Mouse (Mus musculus): ENCODE results near the gene Tulp2.
"Not testable (repeated sequence)": the region's sequence is repeated elsewhere in the genome, so short reads cannot be mapped to it uniquely, and the experiment has no call there.

Gene Tulp2

DNA sequence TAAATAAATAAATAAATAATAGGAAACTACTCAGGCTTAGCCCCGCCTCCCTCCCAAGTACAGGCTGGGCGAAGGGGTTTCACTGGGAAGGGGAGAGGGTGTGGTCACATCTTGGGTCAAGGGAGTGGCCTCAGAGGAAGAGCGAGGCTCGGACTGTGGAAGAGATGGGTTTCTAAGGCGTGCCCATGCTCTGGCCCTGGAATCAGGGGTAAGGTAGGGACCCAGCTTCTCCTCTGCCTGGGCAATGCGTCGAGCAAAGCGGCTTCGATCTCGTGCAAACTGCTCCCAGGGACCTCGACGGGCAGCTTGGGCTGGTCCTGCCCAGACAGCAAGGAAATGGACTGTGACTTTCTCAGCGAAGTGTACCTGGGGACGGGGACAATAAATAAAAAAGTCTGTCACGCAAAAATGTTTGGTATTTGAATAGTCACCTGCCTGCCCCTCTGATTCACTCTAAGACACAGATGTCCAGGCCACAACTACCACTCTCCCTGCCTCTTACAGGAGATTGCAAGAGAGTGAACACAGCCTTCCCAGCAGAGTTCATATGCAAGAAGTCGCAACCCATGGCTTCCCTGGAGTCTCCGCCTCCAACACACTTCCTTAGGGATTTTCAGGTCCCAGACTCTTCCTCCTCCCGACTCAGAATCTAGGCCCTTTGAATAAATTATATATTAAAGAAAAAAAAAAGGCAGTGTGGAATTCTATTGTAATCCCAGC is 41.4 kb downstream of the Tulp2 start:
- DNase-seq (ENCODE audit: low spot score), result no peak

DNA sequence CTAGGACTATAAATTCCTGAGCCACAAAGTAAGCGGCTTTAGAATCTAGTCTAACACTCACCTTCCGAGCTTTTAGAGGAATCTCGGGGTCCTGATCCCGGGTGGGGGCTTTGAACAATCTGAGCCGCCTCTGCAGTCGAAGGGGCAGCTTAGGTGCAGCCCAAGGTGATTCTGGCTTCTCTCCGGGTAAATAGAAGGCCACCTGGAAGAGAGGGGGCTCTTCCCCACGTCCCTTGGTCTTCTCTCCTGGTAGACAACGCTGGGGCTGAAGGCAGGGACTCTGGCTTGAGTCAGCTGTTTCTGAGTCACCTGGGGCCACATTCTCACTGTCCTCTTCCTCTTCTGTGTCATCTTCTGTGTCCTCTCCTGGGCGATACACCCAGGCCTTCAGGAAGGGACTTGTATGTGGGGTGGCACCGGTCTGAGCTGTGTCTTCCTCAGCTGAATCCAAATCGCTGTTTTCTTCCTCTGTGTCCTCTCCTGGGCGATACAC is 42.0 kb downstream of the Tulp2 start:
- DNase-seq (ENCODE audit: low spot score), result no peak

DNA sequence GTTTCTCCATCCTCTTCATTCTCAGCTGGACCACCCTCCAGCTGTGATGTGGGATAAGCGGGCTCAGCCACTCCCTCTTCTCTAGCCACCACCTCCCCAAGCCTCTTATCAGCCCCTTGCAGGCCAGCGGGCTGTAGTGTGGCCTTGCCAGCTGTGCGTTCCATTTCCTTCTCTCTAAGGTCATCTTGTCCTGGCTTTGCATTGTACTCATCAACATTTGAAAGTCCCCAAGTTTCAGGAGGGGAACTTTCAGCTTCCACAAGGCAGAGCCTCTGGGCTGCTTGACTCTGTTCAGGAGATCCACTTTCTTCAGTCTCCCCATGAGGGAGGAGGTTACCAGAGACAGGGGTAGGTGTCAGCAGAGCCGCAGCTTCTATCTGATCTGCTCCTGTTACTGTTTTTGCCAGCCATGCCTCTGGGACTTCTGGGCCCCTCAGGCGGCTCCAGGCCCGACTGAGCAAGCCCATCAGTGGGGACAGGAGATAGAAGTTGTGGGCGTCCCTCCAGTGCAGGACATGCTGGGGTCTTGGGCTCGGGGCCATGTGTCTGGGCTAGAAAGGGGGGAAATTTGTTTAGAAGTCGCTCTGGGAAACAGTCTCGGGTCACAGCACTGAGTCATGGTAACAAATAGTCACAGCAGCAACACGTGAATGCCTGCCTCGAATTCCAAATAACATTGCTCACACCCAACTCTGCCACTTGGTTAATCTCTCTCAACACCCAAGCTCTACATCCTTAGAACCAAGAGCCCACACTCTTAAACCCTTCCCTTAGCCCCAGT is 43.4 kb downstream of the Tulp2 start:
- peak; percentile 47 for DNase-seq (ENCODE audit: low spot score)

DNA sequence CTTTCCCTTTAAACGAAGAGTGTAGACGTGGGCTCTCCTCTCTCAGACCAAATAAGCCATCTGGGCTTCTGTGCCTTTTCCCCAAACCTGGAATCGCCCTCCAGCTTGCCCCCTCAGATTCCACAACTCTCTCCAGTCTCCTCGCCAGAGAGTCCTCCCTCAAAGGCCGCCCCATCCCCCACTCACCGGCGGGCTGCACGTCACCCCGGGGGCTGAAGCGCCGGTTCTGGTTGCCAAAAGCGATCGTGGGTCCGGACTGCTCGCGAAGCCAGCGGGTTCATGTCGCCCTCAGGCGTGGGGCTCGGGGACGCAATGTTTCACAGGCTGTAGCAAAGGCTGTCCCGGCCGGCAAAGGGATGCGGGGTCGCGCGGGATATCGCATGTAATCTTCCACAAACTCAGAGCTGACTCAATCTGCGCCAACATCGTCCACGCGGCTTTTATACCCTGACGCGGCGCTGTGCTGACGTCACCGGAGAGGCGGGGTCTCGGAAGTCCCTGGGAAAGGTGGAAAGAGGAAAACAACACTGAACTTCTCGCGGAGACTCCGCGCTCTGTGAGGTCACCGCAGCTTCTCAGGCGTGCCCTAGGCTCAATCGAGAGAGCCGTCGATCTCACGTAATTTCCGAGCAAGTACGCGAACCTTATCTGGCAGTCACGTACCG is 44.3 kb downstream of the Tulp2 start, which contains the start of the genes Ppp1r15a and Plekha4:
Gene Ppp1r15a, minus strand, starts transcription at position 460 of the 665 bp plus-strand sequence.
Gene Plekha4, plus strand, starts transcription at position 522 of the 665 bp plus-strand sequence.
- DNase-seq (ENCODE audit: low spot score), result peak; percentile 93

DNA sequence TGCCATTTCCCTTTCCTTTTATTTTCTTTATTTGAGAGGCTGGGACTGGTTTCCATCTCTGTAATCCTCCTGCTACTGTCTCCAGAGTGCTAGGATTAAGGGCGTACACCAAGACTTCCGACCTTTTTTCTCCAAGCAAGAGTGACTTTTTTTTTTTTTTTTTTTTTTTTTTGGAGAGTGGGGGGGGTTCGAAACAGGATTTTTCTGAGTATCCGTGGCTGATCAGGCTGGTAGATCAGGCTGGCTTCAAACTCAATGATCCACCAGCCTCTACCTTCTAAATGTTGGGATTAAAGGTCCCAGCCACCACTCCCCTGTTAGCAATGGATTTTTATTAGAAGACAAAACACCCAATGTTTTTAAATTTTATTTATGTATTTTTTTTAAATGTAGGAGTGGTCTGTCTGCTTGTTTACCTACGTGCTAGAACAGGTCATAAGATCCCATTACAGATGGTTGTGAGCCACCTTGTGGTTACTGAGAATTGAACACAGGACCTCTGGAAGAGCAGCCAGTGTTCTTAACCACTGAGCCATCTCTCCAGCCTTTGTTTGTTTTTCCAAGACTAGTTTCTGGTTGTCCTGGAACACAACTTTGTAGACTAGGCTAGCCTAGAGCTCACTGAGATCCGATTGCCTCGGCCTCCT is 44.9 kb downstream of the Tulp2 start:
- peak; percentile 53 for DNase-seq (ENCODE audit: low spot score)

DNA sequence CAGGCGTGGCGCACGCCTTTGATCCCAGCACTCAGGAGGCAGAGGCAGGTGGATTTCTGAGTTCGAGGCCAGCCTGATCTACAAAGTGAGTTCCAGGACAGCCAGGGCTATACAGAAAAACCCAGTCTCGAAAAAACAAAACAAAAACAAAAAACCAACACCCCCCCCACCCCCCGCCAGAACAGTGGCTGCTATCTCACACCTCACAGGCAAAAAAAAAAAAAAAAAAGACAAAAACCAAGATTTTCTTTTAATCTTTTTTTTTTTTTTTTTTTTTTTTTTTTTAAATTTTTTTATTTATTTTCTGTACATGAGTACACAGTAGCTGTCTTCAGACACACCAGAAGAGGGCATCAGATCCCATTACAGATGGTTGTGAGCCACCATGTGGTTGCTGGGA is 45.5 kb downstream of the Tulp2 start:
- not testable (repeated sequence) for DNase-seq (ENCODE audit: low spot score)

DNA sequence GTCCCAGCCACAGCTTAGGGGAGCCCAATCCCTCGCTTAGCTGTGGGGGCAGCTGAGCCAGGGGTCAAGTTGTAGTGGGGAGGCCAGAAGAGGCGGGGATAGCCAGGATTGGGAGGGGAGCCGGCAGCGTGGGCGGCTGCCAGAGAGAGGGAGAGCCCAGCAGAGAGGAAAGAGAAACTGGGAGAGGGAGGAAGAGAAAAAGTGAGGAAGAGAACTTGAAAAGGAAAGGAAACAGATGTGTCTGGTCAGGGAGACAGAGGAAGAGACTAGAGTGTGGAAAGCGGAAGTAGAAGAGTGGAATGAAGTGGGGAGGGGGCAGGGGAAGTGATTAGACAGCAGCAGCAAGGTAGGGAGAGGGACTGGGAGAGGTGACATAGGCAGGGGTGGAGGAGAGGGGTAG is 47.8 kb downstream of the Tulp2 start:
- DNase-seq (ENCODE audit: low spot score), result no peak

DNA sequence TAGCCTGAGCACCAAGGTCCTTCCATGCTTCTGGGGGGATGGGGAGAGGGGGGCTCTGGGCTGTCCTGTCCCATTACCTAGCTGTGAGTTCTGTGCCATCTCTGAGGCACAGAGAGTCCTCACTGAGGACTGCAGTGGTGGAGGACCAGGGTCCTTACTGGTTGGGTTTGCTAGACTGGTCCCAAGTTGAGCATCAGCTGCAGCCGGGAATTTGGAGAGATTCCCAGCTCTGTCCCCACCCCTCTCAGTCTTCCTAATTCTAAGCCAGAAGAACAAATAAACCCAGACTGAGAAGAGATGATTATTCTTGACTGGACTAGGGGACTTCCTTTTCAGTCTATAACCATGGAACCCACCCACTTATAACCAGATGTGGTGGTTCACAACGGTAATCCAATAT is 49.0 kb downstream of the Tulp2 start:
- no peak for DNase-seq (ENCODE audit: low spot score)

DNA sequence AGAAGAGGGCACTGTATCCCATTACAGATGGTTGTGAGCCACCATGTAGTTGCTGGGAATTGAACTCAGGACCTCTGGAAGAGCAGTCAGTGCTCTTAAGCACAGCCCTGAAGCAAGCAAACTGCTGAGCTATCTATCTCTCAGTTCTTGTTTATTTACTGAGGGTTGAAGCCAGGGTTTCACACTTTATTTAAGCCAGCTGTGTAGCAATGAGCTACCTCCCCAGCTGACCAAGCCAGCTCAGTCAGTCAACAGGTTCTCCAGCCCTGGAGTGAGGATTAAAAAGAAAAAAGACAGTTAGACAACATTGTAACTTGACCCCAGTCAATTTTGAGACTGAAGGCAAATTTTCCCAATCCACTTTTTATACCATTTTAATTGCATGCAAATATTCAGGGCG is 54.0 kb downstream of the Tulp2 start:
- peak; percentile 36 for DNase-seq (ENCODE audit: low spot score)

DNA sequence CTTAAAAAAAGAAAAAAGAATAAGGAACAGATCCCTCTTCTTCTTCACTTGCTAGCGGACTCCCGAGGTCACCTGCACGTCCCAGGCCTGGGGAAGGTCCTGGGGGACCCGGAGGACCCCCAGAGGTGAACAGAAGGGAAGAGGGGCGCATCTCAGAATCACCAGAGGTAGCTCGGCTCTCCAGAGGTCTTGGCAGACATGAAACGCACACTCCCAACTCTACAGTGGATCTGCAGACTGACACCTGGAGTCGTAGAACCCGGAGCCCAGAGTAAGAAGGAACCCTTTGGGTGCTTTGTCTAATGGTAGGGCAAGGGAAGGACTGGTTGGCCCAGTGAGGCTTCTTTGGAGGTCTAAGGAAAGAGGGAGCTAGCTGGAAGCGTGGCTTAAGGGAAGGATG is 55.9 kb downstream of the Tulp2 start:
- DNase-seq (ENCODE audit: low spot score), result no peak

DNA sequence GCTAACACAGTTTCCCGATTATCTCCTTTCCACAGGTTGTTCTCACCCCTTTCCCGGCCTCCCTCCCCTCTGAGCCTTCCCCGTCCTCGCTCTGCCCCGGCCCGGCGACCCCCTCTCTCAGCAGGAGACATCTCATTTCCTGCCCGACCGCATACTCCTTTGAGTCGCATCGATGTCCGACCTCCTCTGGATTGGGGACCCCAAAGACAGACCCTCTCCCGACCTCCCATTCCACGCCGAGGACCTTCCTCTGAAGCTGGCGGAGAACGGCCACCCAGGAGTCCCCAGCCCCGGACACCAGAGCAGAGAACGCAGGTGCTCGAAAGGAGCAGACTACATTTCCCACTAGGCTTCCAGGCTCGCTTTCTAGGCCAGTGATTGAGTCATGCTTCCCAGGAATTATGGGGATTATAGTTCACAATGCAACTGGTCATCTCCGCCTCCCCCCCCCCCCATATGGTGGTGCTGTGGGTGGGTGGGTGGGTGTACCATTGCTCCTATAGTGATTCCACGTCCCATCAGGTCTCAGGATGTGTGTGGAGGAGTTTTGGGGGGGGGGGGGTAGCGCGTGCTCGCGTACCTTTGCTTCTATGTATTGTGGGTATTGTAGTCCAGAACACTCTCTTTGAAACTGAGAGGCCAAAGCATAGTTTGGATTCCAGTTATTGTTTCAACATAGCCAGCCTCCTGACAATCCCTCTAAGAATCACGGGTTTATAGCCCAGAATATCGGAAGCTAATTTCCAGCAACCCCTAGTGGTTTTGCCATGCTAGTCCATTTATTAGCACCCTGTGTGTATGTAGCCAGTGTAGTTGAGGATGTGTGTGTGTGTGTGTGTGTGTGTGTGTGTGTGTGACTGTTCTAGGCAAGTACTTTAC is 56.7 kb downstream of the Tulp2 start:
- no peak for DNase-seq (ENCODE audit: low spot score)

DNA sequence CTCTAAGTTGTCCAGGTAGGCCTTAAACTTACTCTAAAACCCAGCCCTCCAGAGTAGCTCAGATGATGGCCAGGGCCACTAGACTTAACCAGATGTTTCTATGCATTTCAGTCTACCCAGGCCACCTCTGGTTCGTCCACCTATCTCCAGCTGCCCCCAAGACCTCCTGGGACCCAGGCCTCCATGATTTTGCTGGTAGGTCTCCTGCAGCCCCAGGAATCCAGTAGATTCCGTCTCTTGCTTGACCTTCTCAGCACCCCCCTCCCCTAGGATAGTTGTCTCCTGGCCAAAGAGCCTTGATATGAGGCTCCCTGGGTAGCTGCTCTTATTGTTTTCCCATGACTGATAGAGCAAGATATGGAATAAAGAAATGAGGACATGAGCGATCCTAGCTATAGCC is 57.4 kb downstream of the Tulp2 start:
- no peak for DNase-seq (ENCODE audit: low spot score)

DNA sequence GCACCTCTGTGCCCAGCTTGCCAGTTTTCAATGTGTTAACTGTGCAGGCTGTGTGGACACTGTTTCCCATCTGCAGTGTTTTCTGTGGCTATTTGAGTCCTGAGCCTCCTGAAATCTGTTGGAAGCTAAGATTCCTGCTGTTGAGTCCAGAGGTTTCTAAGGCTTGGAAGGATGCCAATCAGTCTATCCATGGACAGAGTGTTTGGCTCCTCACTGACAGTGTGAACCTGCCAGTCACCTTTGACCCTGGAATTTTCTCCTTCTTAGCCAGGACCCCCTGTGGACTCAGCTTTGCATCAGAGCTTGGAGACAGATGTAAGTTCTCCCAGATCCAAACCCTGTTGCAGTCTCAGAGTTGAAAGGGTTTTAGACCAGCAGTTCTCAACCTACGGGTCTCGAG is 58.5 kb downstream of the Tulp2 start:
- no peak for DNase-seq (ENCODE audit: low spot score)

DNA sequence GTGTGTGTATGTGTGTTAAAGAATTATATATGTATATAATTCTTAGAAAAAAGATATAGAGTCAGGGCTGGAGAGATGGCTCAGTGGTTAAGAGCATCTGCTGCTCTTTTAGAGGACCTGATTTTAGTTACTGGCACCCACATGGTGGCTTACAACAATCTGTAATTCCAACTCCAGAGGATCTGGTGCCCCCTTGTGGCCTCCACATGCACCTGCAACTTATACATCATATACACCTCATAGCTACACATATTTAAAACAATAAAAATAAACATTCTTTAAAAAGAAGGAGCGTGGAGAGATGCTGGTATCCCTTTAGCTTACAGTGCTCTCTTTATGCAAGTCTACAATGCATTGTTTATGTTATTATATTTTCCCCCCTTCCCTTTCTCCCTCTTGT is 62.8 kb downstream of the Tulp2 start:
- no peak for DNase-seq (ENCODE audit: low spot score)

DNA sequence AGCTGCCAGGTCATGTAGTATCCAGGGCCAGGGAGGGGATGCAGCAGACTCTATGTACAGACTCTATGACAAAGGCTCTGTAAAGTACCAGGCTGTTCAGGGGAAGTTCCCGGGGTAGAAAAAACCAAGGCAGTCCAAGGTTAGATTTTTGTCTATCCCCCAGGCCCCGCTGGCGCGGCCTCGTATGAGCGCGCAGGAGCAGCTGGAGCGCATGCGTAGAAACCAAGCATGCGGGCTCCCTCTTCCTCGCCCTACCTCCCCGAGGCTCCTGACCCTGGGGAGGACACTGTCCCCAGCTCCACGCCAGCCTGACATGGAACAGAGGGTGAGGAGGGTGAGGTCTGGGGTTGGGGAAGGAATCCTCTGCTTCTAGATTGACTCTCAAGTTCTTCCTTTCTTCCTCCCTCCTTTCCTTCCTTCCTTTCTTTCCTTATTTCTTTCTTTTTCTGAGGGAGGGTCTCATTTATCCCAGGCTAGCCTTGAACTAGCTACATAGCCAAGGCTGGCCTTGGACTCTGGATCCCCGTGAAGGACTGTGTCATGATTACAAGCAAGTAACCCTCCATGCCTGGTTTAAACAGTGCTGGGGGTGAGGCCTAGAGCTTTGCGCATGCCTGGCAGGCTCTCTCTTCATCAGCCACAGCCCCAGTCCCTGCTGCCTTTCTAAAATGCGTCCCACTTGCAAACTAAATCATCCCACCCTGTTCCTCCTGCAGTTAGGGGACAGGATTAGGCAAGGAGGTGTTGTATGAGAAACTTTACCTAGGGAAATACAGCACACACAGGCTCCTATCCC is 68.2 kb downstream of the Tulp2 start:
- DNase-seq (ENCODE audit: low spot score), result no peak

DNA sequence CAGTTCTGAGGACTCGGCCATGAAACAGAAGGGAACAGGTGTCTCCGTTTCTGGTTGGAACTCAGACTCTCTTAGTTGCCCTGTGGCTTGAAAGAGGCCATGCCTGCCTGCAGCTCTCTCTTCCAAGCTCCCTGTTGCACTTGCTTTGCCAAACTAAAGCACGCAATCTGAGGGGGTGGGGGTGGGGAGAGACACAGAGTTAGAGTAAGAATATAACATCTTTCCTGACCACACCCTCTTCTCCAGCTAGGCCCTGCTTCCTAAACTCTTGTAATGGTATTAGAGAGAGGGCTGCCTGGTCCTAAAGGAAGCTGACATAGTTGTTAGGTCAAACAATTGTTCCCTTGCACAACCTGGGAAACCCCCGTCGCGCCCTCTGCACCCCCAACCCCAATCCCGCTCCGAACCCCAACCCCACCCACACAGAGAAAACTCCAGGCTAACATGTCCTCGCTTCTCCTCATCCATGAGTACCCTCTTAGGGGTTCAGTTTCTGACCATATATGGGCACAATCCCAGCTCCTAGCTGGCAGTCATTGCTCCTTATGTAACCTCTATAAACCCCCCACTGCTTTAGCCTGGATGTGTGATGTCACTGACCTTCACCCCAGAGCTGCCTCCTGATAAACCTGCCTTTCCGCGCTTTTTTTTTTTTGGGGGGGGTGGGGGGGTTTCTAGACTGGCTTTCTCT is 69.3 kb downstream of the Tulp2 start:
- no peak for DNase-seq (ENCODE audit: low spot score)

DNA sequence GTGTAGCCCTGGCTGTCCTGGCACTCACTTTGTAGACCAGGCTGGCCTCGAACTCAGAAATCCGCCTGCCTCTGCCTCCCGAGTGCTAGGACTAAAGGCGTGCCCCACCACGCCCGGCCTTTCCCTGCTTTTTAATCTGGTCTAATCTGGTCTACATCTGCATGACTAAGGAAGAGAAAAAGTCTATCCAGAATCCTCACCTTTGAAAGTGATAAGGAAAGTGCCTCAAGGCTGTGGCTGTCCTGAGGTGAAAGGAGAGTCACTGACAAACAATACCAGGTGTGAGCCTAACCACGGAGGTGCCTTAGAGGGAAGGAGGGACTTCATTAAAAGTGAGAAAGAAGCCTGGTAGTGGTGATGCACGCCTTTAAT is 69.8 kb downstream of the Tulp2 start:
- DNase-seq (ENCODE audit: low spot score), result no peak

DNA sequence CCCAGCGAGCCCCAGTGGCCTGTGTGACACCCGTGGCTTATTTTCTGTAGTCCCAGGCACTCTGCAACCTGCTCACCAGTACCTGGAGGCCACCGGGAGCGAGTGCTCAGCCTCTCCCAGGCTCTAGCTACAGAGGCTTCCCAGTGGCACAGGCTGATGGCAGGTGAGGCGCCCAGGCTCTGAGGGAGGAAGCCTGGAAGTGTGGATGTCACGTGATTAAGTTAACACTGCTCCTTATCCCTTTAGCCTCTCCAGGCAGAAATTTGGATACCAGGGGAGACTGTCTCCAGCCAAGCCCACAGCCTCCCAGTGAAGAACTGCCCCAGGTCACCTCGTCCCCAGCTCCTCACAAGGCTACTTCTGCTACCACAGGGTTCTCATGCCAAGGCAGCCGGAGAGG is 71.8 kb downstream of the Tulp2 start:
- DNase-seq (ENCODE audit: low spot score), result no peak

DNA sequence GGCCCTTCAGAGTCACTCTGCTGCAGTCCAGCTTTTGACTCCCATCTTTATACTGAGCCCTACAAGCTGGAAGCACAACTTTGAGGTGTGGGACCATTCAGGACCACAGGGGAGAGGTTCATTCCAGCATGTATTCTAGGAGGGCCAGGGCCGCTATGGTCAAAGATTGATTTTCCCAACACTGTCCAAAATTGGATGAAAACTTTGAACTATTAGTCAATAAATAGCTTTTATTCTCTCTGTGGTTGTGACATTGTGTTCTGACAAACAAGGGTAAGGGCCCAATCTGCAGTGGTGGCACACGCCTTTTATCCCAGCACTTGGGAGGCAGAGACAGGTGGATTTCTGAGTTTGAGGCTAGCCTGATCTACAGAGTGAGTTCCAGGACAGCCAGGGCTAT is 72.3 kb downstream of the Tulp2 start:
- no peak for DNase-seq (ENCODE audit: low spot score)

DNA sequence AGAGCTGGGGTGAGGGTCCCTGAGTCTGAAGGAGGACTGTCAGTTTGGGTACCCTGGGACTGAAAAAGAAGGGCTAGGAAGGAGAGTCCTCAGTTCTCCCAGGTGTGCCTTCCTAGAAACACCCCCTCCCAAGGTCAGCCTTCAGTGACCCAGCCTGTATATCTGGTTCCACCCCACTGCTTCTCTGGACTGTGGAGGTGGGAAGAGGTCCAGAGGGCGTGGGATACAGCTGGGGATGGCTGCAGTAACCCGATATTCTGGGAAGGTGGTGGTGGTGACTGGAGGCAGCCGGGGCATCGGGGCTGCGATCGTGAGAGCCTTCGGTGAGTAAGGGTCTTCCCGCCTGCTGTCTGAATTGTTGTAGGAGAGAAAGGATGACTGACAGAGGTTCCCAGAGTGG is 73.1 kb downstream of the Tulp2 start, which contains the start of gene Hsd17b14:
Gene Hsd17b14, plus strand, starts transcription at position 150 of the 400 bp plus-strand sequence.
- DNase-seq (ENCODE audit: low spot score), result no peak
